Mouse (Mus musculus) fibroblast of lung, adult 2 months (primary cell): ENCODE results near the gene Snx9.
A peak's percentile ranks its signal among the peaks of the same experiment; 100 is the strongest.

Experiments
- DNase-seq: peaks from one replicate; pipeline ENCODE4 v3.0.0-alpha.2; 2011; ENCODE audit warnings: low read depth

The Snx9 gene

DNA sequence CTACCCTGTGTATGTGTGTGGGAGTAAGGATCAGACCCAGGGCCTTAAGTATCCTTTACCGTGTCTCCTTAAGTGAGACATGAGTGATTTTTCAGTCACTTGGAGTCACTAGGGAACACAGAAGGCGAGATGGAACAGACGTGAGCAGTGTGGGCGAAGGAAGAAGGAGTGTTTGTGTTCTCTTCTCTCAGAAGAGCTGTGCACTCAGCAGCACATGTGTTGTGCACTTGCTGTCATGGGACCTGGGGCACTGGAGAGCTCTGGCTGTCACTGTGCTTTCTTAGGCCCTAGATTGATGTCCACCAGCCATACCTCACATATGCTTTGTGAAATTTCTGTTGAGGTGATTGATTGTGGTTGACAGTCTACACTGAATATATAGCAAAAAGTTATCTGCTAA, 37.7 kb downstream of the Snx9 start:
- no peak for DNase-seq

DNA sequence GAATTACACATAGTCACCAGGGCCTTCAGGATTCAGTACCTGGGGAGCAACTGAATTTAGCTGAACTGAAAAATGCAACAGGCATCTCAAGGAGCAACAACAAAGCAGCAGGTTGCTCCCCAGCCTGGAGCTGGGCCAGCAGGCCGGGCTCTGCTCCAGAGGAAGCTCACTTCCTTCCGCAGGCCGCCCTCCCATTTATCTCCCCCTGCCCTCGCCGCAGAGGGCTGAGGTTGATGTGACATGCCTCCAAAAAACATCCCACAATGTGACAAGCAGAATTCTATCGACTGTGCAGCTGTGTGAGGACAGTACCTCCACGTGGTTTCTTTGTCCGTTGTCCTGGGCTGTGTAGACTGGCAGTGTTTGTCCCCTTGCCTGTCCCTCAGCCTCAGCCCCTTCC, 44.3 kb downstream of the Snx9 start:
- no peak for DNase-seq

DNA sequence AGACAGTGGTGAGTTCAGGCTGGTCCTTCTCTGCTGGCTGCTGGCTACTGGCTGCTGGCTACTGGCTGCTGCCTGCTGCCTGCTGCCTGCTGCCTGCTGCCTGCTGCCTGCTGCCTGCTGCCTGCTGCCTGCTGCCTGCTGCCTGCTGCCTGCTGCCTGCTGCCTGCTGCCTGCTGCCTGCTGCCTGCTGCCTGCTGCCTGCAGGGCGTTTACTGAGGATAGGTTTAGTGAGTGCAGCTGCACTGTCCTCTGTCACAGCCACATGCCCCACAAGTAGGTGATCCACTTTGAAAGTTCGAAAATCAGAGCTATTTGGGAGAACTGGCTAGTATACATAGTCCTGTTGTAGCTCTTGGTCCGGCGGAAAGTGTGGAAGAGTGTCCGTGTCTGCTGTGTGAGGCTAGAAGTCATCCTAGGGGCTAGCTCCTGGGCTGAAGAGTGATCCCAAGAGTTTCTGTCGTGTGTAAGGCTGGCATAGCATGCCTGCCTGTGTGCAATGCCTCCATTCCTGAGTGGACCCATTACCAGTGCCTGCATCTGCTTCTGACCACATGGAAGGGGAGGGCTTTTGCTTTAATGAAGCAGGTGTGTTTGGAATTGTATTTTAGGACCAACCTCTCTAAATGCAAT, 45.2 kb downstream of the Snx9 start:
- no peak for DNase-seq

DNA sequence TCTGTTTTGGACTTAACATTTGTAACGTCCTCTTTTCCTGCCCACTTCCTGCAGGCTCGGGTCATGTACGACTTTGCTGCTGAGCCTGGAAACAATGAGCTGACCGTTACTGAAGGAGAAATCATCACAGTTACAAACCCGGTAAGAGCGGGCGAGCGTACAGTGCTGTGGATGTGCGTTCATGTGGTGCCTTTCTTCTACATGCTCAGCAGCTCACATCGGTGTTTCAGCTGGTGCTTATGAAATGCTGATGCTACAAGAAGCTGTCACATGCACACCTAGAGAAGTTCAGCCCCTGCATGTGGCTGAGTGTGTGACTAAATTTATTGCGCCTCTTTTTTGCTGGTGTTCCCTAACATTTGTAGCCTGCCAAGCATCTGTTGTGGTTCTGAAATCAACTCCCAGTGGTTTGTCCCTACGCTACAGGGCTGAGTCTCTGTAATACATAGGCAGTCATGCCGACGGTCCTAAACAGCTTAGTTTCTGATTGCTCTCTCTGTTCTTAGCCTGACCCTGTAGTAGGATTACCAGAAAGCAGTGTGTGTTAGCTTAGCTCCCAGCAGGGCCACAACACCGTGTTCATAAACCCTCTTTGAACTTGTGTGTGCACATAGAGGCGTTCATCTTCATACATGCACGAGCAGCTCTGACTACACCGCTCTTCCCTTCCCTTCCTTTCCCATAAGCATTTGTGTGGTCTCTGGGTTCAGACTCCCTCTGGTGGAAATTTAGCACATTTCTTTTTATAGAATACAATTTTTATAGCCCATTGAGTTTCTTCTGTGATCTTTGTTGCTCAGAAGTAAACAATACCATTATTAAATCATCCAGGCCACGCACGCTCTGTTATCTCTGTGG, 46.0 kb downstream of the Snx9 start:
- peak; percentile 36 for DNase-seq

DNA sequence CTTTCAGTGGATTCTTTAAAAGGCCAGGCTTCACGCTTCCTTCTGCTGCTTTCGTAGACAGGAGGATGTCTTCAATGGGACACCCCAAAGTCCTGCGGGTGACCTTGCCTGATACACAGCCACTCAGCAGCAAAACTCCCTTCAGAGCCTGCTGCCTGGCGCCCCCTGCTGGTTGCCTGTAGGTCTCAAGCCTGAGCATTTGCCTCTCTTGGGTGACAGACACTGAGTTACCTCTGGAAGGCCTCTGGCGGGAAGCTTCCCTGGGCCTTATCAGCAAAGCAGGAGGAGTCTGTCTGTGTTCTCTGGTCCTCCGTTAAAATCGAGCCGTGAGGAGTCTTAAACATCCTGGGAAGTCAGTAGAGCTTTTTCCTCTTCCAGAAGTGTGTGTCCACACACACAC, 49.3 kb downstream of the Snx9 start:
- DNase-seq, result peak; percentile 25

DNA sequence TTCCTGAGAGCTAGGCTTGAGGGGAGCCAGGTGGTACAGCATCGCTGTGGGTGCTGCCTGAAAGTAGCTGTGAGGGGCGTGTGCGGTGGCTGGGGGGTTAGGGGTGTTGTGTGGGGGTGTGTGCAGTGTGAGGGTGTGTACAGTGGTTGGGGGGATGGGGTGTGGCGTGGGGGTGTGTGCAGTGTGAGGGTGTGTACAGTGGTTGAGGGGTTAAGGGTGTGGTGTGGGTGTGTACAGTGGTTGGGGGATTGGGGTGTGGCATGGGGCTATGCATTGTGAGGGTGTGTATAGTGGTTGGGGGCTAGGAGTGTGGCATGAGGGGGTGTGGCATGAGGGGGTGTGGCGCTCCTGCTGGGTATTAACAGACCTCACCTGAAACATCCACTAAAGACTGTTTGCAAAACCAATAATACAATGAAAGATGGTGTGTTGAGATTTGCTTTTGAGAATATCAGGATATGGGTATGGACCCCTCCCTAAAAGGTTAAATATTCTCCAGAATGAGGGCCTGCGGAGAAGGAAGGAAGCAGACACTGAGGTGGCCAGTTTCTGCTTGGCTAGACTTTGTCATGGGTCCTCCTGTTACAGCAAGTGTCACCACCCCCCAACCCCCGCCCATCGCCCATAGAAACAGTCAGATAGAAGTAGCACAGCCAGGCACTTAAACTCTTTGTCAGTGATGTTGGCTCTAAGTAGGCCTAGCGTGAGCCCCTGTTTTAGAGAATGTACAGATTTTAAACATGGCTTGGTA, 51.0 kb downstream of the Snx9 start:
- no peak for DNase-seq

DNA sequence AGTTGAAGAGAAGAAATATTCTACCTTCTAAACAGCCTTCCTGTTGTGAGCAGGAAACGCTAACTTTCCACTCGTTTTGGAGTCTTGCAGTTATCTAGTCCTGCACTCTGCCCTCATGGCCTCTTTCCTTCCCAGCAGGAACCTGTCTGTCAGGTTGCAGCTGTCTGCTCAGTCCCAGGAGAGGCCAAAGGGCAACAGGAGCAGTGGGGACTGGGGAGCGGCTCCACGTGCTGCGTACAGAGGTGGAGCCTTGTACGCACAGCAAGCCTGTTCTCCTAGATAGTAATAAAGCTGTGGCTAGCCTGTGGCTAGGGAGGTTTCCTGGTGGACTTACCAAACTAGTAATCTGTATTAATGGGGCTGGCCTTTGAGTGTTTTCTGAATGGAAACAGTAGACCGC, 52.0 kb downstream of the Snx9 start:
- no peak for DNase-seq

DNA sequence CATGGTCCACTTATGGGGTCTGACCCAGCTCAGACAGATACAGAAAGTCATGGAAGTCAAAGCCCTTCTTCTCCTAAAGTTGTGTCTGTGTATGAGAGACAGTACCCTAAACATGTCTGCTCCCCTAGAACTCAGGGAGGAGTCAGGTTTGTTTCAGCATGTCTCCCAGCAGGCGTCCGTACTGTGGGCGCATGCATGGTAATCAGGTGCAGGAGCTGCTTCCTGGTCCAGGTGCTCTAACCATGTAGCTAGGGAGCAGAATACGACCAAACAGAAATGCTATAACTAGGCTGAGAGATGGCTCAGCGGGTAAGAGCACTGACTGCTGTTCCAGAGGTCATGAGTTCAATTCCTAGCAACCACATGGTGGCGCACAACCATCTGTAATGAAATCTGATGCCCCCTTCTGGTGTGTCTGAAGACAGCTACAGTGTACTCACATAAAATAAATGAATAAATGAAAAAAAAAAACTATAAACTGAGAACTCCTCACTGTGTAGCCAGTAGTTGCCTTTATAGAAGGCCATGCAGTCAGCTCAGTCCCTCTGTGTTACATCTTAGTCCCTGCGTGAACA, 52.5 kb downstream of the Snx9 start:
- DNase-seq, result no peak

DNA sequence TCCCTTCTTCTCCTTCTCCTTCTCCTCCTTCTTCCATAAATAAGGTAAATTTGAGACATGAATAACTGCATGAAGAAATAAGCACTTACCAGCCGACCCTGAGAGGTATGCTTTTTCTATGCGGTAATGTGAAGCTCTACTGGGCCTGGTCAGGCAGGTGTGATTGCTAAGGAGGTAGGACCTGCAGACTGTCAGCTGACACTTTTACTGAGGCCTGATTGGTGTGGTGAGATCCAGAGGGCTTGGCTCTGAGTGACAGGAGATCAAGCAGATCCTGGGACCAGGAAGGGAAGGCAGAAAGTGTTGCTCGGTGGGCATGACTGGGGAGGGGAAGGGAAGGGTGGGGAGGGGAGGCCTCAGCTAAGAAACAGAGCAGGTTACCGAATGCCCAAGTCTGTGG, 54.9 kb downstream of the Snx9 start:
- DNase-seq, result no peak

DNA sequence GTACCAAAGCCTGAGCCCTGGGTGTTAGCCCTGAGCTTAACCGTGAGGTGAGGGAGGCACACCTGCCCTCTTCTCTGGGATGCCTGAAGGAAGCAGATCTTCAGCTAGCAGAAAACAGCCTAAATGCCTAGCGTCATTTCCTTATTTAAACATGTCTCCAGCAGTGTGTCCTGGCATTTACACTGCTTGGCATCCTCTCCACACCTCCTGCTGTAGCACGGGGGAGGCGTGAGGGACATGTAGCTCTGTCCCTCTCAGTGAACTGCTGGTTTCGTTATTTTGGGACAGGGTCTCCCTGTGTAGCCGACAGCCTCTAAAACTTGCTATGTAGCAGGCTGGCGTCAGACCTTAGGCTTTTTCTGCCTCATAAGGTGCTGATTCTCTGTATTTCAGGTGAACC, 55.5 kb downstream of the Snx9 start:
- no peak for DNase-seq

DNA sequence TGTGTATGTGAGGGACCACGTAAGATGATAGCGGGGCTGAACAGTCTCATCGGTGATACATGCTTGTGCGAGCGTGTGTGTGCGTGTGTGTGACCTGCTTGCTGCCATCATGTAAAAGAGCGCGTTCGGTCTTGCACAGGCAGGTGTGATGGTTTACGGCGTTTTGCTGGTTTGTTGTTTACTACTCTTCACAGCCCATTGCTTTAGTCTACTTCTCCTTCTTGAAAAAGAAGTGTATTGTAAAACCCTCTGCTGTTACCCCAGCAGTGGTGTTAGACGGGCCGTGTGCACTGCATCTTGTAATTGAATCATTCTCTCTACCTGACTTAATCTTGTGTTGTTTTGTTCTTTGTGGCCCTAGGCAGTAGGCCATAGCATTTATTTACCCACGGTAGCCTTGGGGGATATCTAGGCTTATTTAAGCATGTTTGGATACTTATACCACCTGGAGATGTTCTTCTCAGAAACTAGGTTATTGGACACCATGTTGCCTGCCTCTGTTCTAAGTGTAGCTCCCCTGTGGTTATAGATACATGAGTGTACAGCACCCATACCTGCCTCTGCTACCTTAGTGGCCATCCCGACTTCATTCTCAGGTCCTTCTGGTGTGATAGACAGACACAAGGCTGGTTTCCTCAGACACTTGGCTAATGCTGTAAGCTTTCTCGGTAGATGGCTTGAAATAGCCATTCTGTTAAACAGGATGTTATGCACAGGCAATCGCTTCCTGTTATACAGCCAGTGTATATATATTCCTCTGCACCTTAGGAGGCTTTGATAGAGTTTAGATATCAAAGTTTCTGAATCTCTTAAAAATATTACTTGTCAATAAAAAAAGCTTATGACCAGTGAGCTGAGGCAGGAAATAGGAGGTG, 56.4 kb downstream of the Snx9 start:
- no peak for DNase-seq

DNA sequence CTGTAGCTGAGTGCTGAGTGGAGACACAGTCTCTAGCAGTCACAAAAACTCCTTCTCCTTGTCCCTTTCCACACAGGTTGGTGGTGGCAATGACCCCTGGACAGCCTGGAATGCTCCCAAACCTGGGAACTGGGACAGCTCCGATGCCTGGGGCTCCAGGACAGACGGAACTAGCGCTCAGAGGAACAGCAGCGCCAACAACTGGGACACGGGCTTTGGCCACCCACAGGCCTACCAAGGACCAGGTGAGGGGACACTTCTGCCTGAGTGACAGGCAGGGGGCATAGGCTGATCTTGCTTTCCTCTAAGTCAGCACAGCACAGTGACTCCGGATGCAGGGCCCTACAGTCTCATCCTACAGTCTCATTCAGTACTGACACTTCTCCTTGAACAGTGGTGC, 58.1 kb downstream of the Snx9 start:
- DNase-seq, result no peak

DNA sequence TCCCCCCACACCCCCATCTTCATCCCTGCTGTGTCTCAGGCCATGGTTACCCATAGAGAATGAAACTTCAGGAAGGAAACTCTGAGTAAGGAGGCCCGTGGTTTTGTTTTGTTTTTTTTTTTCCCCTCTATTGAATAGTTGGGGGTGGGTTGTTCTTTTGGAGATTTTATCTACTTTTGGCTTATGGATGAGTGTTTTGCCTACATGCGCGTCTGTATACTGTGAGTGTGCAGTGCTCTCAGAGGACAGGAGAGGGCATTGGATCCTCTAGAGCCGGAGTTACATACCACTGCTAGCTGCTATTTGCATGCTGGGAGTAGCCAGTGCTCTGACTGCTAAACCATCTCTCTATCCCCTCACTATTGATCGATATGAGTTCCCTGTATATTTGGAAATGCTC, 60.3 kb downstream of the Snx9 start:
- DNase-seq, result no peak

DNA sequence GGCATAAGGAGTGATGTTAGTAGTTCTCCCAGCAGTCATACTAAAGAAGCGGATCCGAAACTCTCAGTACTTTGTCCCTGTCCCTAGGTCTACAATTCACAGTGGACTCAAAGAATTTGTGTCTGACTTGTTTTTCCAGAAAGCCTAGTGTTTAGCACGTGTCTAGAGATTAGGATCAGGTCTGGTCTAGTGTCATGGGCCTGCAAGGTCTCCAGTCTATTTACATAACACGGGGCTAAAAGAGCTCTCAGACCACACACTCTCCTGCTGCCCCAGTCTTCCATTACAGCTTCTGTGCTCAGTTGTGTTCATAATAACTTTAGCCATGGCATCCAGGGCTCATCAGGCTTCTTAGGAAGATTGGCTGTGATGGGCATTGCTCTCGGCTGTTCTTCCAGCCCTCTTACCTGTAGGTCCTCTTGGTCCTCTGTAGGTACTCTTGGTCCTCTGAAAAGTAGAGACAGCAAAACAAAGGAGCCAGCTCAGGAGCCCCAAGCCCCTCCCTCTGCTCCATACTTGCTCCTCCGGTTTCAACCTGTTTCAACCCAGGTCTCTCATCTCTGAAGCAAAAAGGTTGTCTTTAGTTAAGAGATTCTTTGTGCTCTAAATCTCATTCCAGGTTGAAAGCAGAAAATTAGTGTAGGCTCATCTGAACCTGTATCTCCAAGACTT, 62.6 kb downstream of the Snx9 start:
- no peak for DNase-seq

DNA sequence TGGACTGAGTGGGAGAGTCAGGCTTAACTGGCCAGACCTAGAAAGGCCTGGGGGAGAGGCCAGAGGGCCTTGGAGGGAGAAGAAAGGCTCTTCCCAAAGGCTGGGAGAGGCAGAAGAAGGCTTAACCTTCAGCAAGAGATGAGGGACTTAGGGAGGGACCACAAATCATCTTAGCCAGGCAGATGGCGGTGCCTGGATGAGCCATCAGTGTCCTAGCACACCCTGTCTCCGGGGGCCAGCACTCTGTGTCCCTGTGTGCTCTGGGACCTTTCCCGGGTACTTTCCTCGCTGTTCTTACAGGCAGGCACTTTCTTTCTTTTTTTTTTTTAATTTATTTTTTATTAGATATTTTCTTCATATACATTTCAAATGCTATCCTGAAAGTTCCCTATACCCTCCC, 68.6 kb downstream of the Snx9 start:
- DNase-seq, result no peak

DNA sequence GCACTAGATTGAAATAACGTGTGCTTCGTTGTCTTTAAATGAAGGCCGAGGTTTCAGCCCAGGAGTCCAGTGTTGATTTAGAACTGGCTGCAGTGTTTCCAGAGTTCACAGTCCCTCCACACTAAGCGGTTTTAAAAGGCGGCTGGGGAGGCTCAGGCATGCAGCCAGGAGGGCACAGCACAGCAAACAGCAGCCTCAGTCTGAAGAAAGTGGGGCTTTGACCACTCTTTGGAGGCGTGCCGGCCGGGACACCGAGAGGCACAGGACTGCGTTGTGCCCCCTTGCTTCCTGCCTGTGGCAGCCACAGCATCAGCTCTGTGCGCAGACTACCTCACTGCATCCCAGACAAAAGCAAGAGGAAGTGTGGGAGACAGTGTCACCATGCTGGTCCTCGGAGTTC, 70.5 kb downstream of the Snx9 start:
- no peak for DNase-seq

DNA sequence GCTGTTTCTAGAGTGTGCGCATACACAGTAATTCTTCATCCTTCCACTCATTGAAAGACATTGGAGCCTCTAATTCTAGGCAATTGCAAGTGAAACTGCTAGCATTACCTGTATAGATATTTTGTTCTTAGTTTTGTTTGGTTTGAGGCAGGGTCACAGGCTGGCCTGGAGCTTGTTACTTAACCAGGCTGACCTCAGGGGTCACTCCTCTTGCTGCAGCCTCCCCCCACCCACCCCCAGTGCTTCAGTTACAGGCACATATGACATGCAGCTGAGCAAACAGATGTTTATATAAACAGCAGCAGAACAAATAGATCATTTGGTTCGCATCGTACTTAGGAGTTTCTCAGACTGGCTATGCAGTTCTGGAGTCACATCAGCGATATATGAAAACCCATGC, 71.7 kb downstream of the Snx9 start:
- no peak for DNase-seq

DNA sequence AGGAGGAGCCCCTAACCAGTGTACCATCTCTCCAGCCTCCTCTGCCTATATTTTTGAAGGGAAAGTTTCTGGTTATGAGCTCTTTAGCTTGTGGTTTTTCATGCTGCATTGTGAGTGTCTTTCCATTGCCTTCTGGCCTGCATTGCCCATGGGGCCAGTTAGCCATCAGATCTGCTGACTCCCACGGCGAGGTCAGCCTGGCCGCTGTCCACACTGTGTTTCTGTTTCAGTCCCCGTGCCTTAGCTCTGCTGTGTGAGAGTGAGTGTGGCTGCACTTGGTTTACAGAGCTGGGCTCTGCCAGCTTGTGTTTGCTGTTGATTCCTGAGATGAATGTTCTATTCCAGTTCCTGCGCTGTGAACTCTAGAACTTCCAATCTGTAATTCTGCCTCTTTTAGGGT, 73.1 kb downstream of the Snx9 start:
- peak; percentile 33 for DNase-seq

DNA sequence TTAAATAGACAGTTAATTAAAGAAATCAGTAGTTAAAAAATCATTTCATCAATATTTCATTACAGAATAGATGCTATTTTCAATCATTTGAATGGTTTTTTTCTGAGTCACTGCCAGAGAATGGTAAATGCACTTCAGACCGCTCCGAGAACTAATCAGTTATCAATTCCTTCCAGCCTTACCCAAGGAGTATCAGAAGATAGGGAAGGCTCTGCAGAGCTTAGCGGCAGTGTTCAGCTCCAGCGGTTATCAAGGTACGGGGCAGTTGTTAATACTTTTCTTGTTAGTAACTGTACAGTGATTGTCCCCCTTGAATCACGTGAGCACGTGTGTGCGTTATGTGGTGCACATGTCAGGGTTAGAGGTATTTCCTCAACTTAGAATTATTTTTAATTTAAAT, 80.8 kb downstream of the Snx9 start:
- DNase-seq, result no peak

DNA sequence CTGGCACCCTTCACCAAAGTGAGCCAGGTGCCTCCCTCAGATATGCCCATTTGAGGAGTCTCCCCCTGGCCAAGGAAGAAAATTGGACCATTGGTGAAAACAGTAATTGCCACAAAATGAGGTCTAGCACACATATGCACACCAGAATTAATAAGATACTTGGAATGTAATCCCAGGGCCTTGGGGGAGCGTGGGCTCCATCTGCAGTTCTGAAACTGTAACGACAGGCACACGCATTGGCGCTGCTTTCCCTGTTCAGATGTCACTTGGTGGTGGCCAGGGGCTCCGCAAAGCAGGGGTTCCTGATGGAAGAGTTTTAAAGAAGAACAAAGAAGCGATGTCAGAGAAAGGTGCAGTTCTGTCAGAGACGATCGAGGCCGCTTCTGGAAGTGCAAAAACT, 82.2 kb downstream of the Snx9 start:
- DNase-seq, result no peak

DNA sequence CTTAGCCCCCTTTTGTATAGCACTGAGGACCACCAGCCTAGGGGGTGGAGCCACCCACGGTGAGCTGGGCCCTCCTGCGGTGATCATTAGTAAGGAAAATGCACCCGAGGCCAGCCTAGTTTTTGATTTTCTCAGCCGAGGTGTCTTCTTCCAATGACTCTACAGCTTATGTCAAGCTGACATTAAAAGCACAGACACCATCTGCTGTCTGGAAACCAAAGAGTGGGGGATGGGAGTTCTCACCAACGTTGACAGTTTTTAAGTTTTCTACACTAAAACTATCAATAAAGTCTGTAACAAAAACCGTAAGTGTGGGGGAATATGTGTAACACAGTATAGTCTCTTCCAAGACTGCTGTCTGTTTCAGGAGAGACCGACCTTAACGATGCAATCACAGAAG, 83.1 kb downstream of the Snx9 start:
- DNase-seq, result no peak
